Mouse (Mus musculus) left cerebral cortex, adult 2 months (tissue): ENCODE data around the gene Vmn1r219. TPM values are rescaled to one million over a fixed set of nuclear protein-coding genes. Genes with fewer than 3 reads are reported as not detected.
"Not testable (repeated sequence)": the region's sequence is repeated elsewhere in the genome, so short reads cannot be mapped to it uniquely, and the experiment has no call there.

Source experiments
- DNase-seq, 2 experiments: peaks; one replicate each; pipeline ENCODE4 v3.0.0; 2021 to 2022; ENCODE audit warnings: low spot score in 2 of 2, mixed read lengths in 1 of 2; ENCODE audit errors: extremely low spot score in 1 of 2
- H3K27ac ChIP-seq: fragments of 200-600 bp; 2 replicates; pipeline ENCODE4 v1.8.1; 2022
- H3K4me3 ChIP-seq: fragments of 200-600 bp; 2 replicates; pipeline ENCODE4 v1.8.1; 2022
- CTCF ChIP-seq: fragments of 200-600 bp; IDR thresholded peaks from 2 replicates; pipeline ENCODE4 v1.8.1; 2022; ENCODE audit warnings: antibody characterized with exemption, mild to moderate bottlenecking, moderate library complexity
- intact Hi-C: fragments of 180-260 bp; cut with DNase I; formaldehyde crosslinking; loops from one replicate; pipeline ENCODE4 v1.15.1; 2025
- long read RNA-seq, 2 experiments: library from polyadenylated mRNA; stranded (forward); transcript quantifications; one replicate each; pipeline ENCODE4 v2.0.0; 2021; ENCODE audit warnings: borderline mapping rate in 2 of 2
- total RNA-seq, 2 experiments: library from RNA; stranded (reverse); gene quantifications; 2 replicates each; pipeline ENCODE4 v1.2.3; 2021

The Vmn1r219 gene
- not detected for total RNA-seq
- long read RNA-seq, experiment 1, result 0 reads
- long read RNA-seq, experiment 2, result 0 reads

GRCm38 (mm10) chr13:23159012-23159411 lies at the start of gene Vmn1r219:
Vmn1r219 (plus strand) TSS chr13:23159312.
- intact Hi-C loops, result no loop called here

GRCm38 (mm10) chr13:23118126-23118525 lies 41.0 kb upstream of the Vmn1r219 start, which contains the start of gene Vmn1r217:
Vmn1r217 (minus strand) TSS chr13:23118226.
- DNase-seq, intact Hi-C loops, H3K4me3 ChIP-seq, H3K27ac ChIP-seq: not testable (repeated sequence)

More at GRCm38 (mm10) chr13:23159012-23159411, at the start of gene Vmn1r219:
- no peak for DNase-seq
- no peak for TF ChIP-seq CTCF
- H3K27ac ChIP-seq, result no peak within 1 kb of the TSS
- H3K4me3 ChIP-seq, result no peak within 1 kb of the TSS

GRCm38 (mm10) chr13:23120611-23121010 lies 38.5 kb upstream of the Vmn1r219 start:
- Histone ChIP-seq H3K27ac (no peak overlapping the region), H3K4me3 (no peak overlapping the region)
- no peak for TF ChIP-seq CTCF
- DNase-seq, result no peak
- intact Hi-C loops, result no loop called here

GRCm38 (mm10) chr13:23133099-23133498 lies 26.0 kb upstream of the Vmn1r219 start, which contains the start of gene Vmn1r218:
Vmn1r218 (plus strand) TSS chr13:23133155.
- no peak within 1 kb of the TSS for H3K4me3 ChIP-seq
- no peak within 1 kb of the TSS for H3K27ac ChIP-seq
- intact Hi-C loops, result no loop called here
- TF ChIP-seq CTCF, result no peak
- no peak for DNase-seq

- Histone ChIP-seq H3K4me3 (no peak overlapping the region), H3K27ac (no peak overlapping the region)
- TF ChIP-seq CTCF, result no peak
- no peak for DNase-seq
- intact Hi-C loops, result no loop called here
Measured at GRCm38 (mm10) chr13:23133501-23133900, 25.6 kb upstream of the Vmn1r219 start.

GRCm38 (mm10) chr13:23138880-23139279 lies 20.2 kb upstream of the Vmn1r219 start:
- no peak for DNase-seq
- H3K4me3 ChIP-seq, result no peak overlapping the region
- H3K27ac ChIP-seq, result no peak overlapping the region
- TF ChIP-seq CTCF, result no peak
- intact Hi-C loops, result no loop called here

GRCm38 (mm10) chr13:23157848-23158247 lies 1.3 kb upstream of the Vmn1r219 start:
- TF ChIP-seq CTCF, result no peak
- no peak for DNase-seq
- intact Hi-C loops, result no loop called here
- Histone ChIP-seq H3K27ac (no peak overlapping the region), H3K4me3 (no peak overlapping the region)

GRCm38 (mm10) chr13:23166471-23166870 lies 7.4 kb downstream of the Vmn1r219 start:
- H3K4me3 ChIP-seq, intact Hi-C loops, H3K27ac ChIP-seq, DNase-seq: not testable (repeated sequence)

GRCm38 (mm10) chr13:23187875-23188274 lies 28.8 kb downstream of the Vmn1r219 start, which contains the start of gene Vmn1r220:
Vmn1r220 (minus strand) TSS chr13:23187975.
- no peak for DNase-seq
- no peak within 1 kb of the TSS for H3K4me3 ChIP-seq
- intact Hi-C loops, result no loop called here
- no peak within 1 kb of the TSS for H3K27ac ChIP-seq
- no peak for TF ChIP-seq CTCF

- DNase-seq, H3K4me3 ChIP-seq, intact Hi-C loops, H3K27ac ChIP-seq: not testable (repeated sequence)
Measured at GRCm38 (mm10) chr13:23203885-23204284, 44.8 kb downstream of the Vmn1r219 start.

GRCm38 (mm10) chr13:23213827-23214226 lies 54.7 kb downstream of the Vmn1r219 start, which contains the start of gene Vmn1r221:
Vmn1r221 (plus strand) TSS chr13:23214127.
- intact Hi-C loops, H3K4me3 ChIP-seq, H3K27ac ChIP-seq, DNase-seq: not testable (repeated sequence)

Other genes with a start within 250 kb of the Vmn1r219 start
- gene Vmn1r213, start 151.7 kb upstream of the Vmn1r219 start, total RNA-seq, result not detected
- gene Vmn1r214, start 128.9 kb upstream of the Vmn1r219 start, total RNA-seq, result not detected
- not detected for gene Vmn1r215, start 91.3 kb upstream of the Vmn1r219 start, total RNA-seq
- gene Vmn1r217, start 41.1 kb upstream of the Vmn1r219 start, total RNA-seq, result not detected
- gene Vmn1r218, start 26.2 kb upstream of the Vmn1r219 start, total RNA-seq, result not detected
- gene Vmn1r220, start 28.7 kb downstream of the Vmn1r219 start, total RNA-seq, result not detected
- gene Vmn1r221, start 54.8 kb downstream of the Vmn1r219 start, total RNA-seq, result not detected
- gene Vmn1r222, start 76.6 kb downstream of the Vmn1r219 start, total RNA-seq, result not detected
- gene Vmn1r223, start 87.8 kb downstream of the Vmn1r219 start, total RNA-seq, result not detected
- 10 to 100 TPM; 29.8 to 33.3 TPM for gene Zfp322a, start 209.9 kb downstream of the Vmn1r219 start, total RNA-seq